Comparison of ENCODE assay signal across 17 mouse cellular contexts in the genomic region with DNA sequence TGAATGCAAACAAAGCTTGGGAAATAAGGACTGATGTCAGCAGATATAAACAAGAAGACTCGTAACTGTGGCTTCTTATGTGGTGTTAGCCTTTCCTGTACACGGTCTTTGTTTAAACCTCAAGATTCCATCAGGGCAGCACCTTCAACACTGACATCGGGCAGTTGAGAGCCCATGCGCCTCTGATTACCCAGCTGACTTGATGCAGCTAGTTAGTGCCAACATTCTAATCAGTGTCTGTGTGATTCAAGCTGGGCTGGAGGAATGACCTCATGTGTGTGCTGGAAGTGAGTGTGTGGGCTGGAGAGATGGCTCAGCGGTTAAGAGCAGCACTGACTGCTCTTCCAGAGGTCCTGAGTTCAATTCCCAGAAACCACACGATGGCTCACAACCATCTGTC.
A peak's percentile ranks its signal among the peaks of the same experiment; 100 is the strongest.
DNase-seq lines count a peak whose midpoint lies in the region; ATAC-seq and TF ChIP-seq lines count a peak whose summit lies in the region.
"Had no signal": no experiment of that assay in that cellular context is flagged by ENCODE, and none has a peak within 500 bp of the region (broad histone marks: within the 10 kb centered on the region; RNA-seq: fewer than 3 reads in every experiment).

No protein-coding gene starts in this region.

- H3K79me2 ChIP-seq in heart, adult 2 months (replicated peaks; ENCODE audit: control insufficient read depth, insufficient read depth, low read length): no peaks in the 10 kb centered on the region

- TF ChIP-seq CTCF in heart, adult 2 months (IDR thresholded peaks at IDR 0.05): no peak
- TF ChIP-seq CTCF in testis, adult 2 months (IDR thresholded peaks at IDR 0.05; ENCODE audit: control insufficient read depth, insufficient read depth, insufficient replicate concordance, low read depth, low read length): no peak
- no peak for TF ChIP-seq CTCF in embryonic fibroblast, embryonic 13.5 days (IDR thresholded peaks at IDR 0.05; ENCODE audit: borderline replicate concordance, insufficient read depth, low read length)

- no peak for TF ChIP-seq EP300 in heart, adult 2 months (IDR thresholded peaks at IDR 0.05; ENCODE audit: insufficient read depth, low read depth, low read length)

- no peak for DNase-seq in heart, adult 2 months
- DNase-seq in testis, postnatal 10 days (ENCODE audit: low spot score): no peak
- no peak for DNase-seq in hindbrain, embryonic 10.5 days (ENCODE audit: low spot score)
- DNase-seq in left cerebral cortex, postnatal 36 days (ENCODE audit: low spot score in 2 of 2): no peak
- DNase-seq in layer of hippocampus, postnatal 36 days: no peak
- DNase-seq: adrenal gland, postnatal 25 days; cerebellum, postnatal 14 days; kidney, adult 18-20 months; lung, postnatal 10 days had no signal

- no peak overlapping the region for H3K4me2 ChIP-seq in heart, embryonic 13.5 days

- peak overlapping the region; percentile 24; the same call in 1 of the 2 replicates for H3K9ac ChIP-seq in heart, embryonic 13.5 days
- no peak overlapping the region for H3K9ac ChIP-seq in heart, adult 2 months (ENCODE audit: low read depth, low read length)
- H3K9ac ChIP-seq: embryonic facial prominence, embryonic 12.5 days; midbrain, embryonic 13.5 days; stomach, embryonic 15.5 days had no signal

- ATAC-seq in heart, embryonic 13.5 days (ENCODE audit: extremely low read depth, insufficient number of reproducible peaks, low FRiP score, low TSS enrichment): no peak

- H3K27ac ChIP-seq in heart, embryonic 13.5 days (replicated peaks): peak overlapping the region; percentile 81
- no peak overlapping the region for H3K27ac ChIP-seq in heart, adult 2 months
- peak overlapping the region; percentile 54; the same call in 1 of the 2 replicates for H3K27ac ChIP-seq in testis, adult 2 months (ENCODE audit: control insufficient read depth, insufficient read depth, low read depth, low read length)
- H3K27ac ChIP-seq in embryonic fibroblast, embryonic 13.5 days (ENCODE audit: insufficient read depth, low read length): peak overlapping the region; percentile 99
- no peak overlapping the region for H3K27ac ChIP-seq in hindbrain, embryonic 10.5 days
- H3K27ac ChIP-seq: forebrain, embryonic 13.5 days; hindbrain, embryonic 14.5 days; midbrain, embryonic 13.5 days had no signal

- H3K27me3 ChIP-seq in heart, embryonic 13.5 days (replicated peaks): no peaks in the 10 kb centered on the region
- no peaks in the 10 kb centered on the region for H3K27me3 ChIP-seq in heart, adult 2 months (ENCODE audit: control insufficient read depth, insufficient read depth, low read length)
- H3K27me3 ChIP-seq in testis, adult 2 months (ENCODE audit: control insufficient read depth, insufficient read depth, low read length): no peaks in the 10 kb centered on the region
- no peaks in the 10 kb centered on the region for H3K27me3 ChIP-seq in hindbrain, embryonic 10.5 days (ENCODE audit: insufficient read depth, poor library complexity, severe bottlenecking)
- H3K27me3 ChIP-seq: embryonic facial prominence, embryonic 12.5 days; forebrain, embryonic 13.5 days; stomach, embryonic 15.5 days had no signal

- H3K36me3 ChIP-seq in heart, embryonic 13.5 days: no peaks in the 10 kb centered on the region
- no peaks in the 10 kb centered on the region for H3K36me3 ChIP-seq in heart, adult 2 months (ENCODE audit: control insufficient read depth, insufficient read depth, low read length)
- no peaks in the 10 kb centered on the region for H3K36me3 ChIP-seq in testis, adult 2 months (ENCODE audit: control insufficient read depth, insufficient read depth, low read length)
- no peaks in the 10 kb centered on the region for H3K36me3 ChIP-seq in hindbrain, embryonic 10.5 days
- H3K36me3 ChIP-seq: embryonic facial prominence, embryonic 12.5 days; midbrain, embryonic 13.5 days; stomach, embryonic 15.5 days had no signal

- intact Hi-C loops in heart, adult 2 months (cut with DNase I): loop anchor here (2.0 kb wide), 1 partner anchor 15 kb away; no protein-coding TSS in a partner anchor
- intact Hi-C loops in left cerebral cortex, postnatal 36 days (cut with DNase I): no loop called here

- no peak for TF ChIP-seq POLR2A in heart, adult 2 months (IDR thresholded peaks at IDR 0.05; ENCODE audit: insufficient read depth, low read depth, low read length)
- TF ChIP-seq POLR2A in testis, adult 2 months (IDR thresholded peaks at IDR 0.05; ENCODE audit: control insufficient read depth, low read depth, low read length): no peak
- TF ChIP-seq POLR2A in embryonic fibroblast, embryonic 13.5 days (IDR thresholded peaks at IDR 0.05; ENCODE audit: low read depth, low read length): no peak

- peaks cover 25% of the 10 kb centered on the region for H3K4me1 ChIP-seq in heart, embryonic 13.5 days
- H3K4me1 ChIP-seq in heart, adult 2 months (ENCODE audit: control insufficient read depth, insufficient read depth, low read length): peaks cover 4% of the 10 kb centered on the region
- H3K4me1 ChIP-seq in testis, adult 2 months (ENCODE audit: control insufficient read depth, insufficient read depth, low read length): peaks cover 7% of the 10 kb centered on the region
- peaks cover 9% of the 10 kb centered on the region for H3K4me1 ChIP-seq in embryonic fibroblast, embryonic 13.5 days (ENCODE audit: control insufficient read depth, insufficient read depth, low read length)
- H3K4me1 ChIP-seq in hindbrain, embryonic 10.5 days (replicated peaks): peaks cover 32% of the 10 kb centered on the region

- whole genome bisulfite sequencing in heart, embryonic 13.5 days: 59% methylated on average over 6 of the region's 6 CpGs
- 68% methylated on average over 6 of the region's 6 CpGs for WGBS in heart, adult 2 months
- WGBS in hindbrain, embryonic 10.5 days: 85% methylated on average over 6 of the region's 6 CpGs

- H3K9me3 ChIP-seq in heart, embryonic 13.5 days: no peaks in the 10 kb centered on the region
- H3K9me3 ChIP-seq in hindbrain, embryonic 10.5 days: no peaks in the 10 kb centered on the region
- H3K9me3 ChIP-seq: embryonic facial prominence, embryonic 12.5 days; forebrain, embryonic 13.5 days; midbrain, embryonic 13.5 days; stomach, embryonic 15.5 days had no signal

- H3K4me3 ChIP-seq in heart, embryonic 13.5 days: no peak overlapping the region
- H3K4me3 ChIP-seq in heart, adult 2 months: no peak overlapping the region
- H3K4me3 ChIP-seq in testis, adult 2 months (ENCODE audit: control insufficient read depth, low read depth, low read length): no peak overlapping the region
- H3K4me3 ChIP-seq in embryonic fibroblast, embryonic 13.5 days (ENCODE audit: insufficient read depth, low read length): no peak overlapping the region
- H3K4me3 ChIP-seq in hindbrain, embryonic 10.5 days: no peak overlapping the region
- H3K4me3 ChIP-seq: embryonic facial prominence, embryonic 12.5 days; midbrain, embryonic 13.5 days; stomach, embryonic 15.5 days had no signal

Comparison
In these comparisons a context has a peak if more than half of its experiments do, and no peak if none do; other contexts are left out.
1. H3K27ac ChIP-seq: peak in heart, embryonic 13.5 days (single experiment), testis, adult 2 months (single experiment) and embryonic fibroblast, embryonic 13.5 days (single experiment); none in heart, adult 2 months (single experiment) and hindbrain, embryonic 10.5 days (single experiment).